Mouse (Mus musculus) embryonic facial prominence, embryonic 10.5 days (tissue): ENCODE measurements around the gene Sufu. TPM values are rescaled to one million over a fixed set of nuclear protein-coding genes. Genes with fewer than 3 reads are reported as not detected.

ENCODE experiments used
- DNase-seq: peaks from one replicate; pipeline ENCODE4 v3.0.0-alpha.2; 2017; ENCODE audit warnings: low spot score
- H3K27ac ChIP-seq: fragments of 300-500 bp; sonication (generic); replicated peaks from 2 replicates; pipeline ENCODE4 v1.5.1; 2016; ENCODE audit warnings: mild to moderate bottlenecking
- H3K27me3 ChIP-seq: fragments of 300-500 bp; sonication (generic); replicated peaks from 2 replicates; pipeline ENCODE4 v1.6.1; 2016; ENCODE audit warnings: low read depth, mild to moderate bottlenecking; ENCODE audit not compliant: poor library complexity, severe bottlenecking
- H3K36me3 ChIP-seq: fragments of 300-500 bp; sonication (generic); replicated peaks from 2 replicates; pipeline ENCODE4 v1.6.1; 2016; ENCODE audit warnings: mild to moderate bottlenecking, moderate library complexity
- H3K4me1 ChIP-seq: fragments of 300-500 bp; sonication (generic); 2 replicates; pipeline ENCODE4 v1.6.1; 2016
- H3K4me3 ChIP-seq: fragments of 300-500 bp; sonication (generic); 2 replicates; pipeline ENCODE4 v1.5.1; 2016; ENCODE audit warnings: mild to moderate bottlenecking, moderate library complexity
- H3K9me3 ChIP-seq: fragments of 300-500 bp; sonication (generic); 2 replicates; pipeline ENCODE4 v1.6.1; 2016; ENCODE audit warnings: mild to moderate bottlenecking
- WGBS: fragments of 180-500 bp; shearing (Covaris S2); methylation state at CpG from one replicate; pipeline ENCODE4 v1.1.7; 2016; 5-methylcytosine and 5-hydroxymethylcytosine counted together
- polyA plus RNA-seq: library from polyadenylated mRNA; unstranded; fragments of >200 nt; fragmentation: Nextera tagmentation; extraction: Ambion mirVana; gene quantifications from 2 replicates; pipeline ENCODE4 v1.2.1, GENCODE M21; 2016

Gene Sufu
- polyA plus RNA-seq, 1 experiment from 2014 or later: 50.5 TPM

DNA sequence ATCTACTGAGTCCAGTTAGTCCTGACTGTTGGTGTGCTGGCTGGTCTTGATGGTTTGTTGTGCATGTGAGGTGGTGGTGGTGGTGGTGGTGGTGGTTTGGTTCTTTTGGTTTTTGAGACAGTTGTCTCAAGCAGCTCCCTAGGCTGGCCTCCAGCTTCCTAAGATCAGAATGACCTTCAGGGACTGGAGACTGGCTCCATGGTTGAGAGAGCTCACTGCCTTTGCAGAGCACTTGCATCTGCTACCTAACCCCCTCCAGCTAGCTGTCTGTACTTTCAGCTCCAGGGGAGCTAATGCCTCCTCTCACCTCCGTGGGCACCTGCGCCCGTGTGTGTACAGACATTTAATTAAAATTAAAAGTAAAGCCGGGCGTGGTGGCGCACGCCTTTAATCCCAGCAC lies 23.7 kb downstream of the Sufu start:
- no peak overlapping the region for H3K4me3 ChIP-seq
- H3K9me3 ChIP-seq: no peaks in the 10 kb centered on the region
- no peak for DNase-seq
- peaks cover 73% of the 10 kb centered on the region for H3K4me1 ChIP-seq
- 92% methylated on average over 7 of the region's 7 CpGs for WGBS
- H3K36me3 ChIP-seq: peaks cover 13% of the 10 kb centered on the region
- H3K27ac ChIP-seq: no peak overlapping the region
- H3K27me3 ChIP-seq: no peaks in the 10 kb centered on the region

DNA sequence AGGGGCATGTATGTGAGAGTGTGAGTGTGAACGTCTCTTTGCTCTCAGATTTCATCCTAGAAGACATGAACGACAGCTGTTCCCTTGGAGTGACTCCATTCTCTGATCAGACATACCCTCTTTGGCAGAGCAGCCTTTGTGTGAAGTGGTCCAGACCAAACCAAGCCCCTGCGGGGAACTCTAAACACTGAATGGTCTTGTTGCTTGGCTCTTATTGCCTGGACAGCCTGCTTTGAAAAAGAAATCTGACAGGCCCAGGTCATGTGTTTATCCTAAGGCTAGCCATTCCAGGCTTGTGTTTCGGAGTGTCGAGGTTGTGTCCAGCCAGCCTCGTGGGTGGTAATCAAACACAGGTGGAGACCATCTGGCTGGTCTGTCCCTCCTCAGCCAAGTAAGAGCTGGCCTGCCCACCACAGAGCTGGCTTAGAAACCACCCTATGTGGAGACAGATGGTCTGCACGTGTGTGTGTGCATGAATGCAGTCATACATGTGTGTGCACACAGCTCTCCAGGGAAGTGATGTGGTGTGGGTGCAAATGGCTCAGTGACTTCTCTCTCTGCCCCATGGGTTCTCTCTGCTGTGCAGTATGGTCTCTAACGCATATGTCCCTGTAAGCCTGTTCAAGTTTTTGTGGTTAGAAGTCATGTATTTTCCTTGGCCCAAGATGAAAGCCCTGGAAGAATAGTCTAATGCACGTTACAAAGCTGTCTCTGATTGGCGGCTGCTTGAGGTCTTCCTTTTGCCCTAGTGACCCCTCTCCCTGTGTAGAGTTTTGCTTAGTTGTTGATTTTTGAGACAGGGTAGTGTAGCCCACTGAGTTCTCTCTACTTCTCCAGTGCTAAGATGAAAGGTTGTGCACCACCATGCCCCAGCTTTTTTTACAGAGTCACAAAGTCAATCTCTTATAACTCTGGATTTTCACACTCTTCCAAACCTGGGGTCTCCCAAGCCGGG lies 26.0 kb downstream of the Sufu start:
- peak; percentile 87 for DNase-seq
- Histone ChIP-seq H3K36me3 (peaks cover 29% of the 10 kb centered on the region), H3K4me3 (no peak overlapping the region), H3K27me3 (no peaks in the 10 kb centered on the region), H3K9me3 (no peaks in the 10 kb centered on the region), H3K27ac (peak overlapping the region; percentile 66), H3K4me1 (peaks cover 64% of the 10 kb centered on the region)
- WGBS: 31% methylated on average over 11 of the region's 11 CpGs

DNA sequence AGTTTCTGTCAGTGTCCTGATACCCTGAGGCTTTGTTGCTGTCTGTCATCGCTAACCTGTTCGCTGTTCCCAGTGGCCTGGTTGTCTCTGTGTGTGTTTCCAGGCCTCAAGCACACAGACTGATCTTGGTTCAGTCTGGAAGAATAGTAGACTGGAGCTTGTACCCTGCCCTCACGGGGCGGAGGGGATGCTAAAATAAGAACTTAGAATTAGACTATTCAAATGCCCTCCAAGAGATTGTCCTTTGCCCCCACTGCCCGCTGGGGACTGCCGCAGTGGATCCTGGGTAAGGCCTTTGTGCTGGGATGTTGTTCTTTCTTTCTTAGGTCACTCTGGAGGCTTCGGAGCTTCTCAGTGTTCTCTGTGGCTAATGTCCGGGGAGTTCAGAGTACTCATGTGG lies 28.6 kb downstream of the Sufu start:
- H3K4me3 ChIP-seq: no peak overlapping the region
- 85% methylated on average over 8 of the region's 8 CpGs for whole genome bisulfite sequencing
- H3K9me3 ChIP-seq: no peaks in the 10 kb centered on the region
- no peak for DNase-seq
- H3K4me1 ChIP-seq: peaks cover 45% of the 10 kb centered on the region
- no peaks in the 10 kb centered on the region for H3K27me3 ChIP-seq
- H3K36me3 ChIP-seq: peaks cover 46% of the 10 kb centered on the region
- H3K27ac ChIP-seq: no peak overlapping the region

DNA sequence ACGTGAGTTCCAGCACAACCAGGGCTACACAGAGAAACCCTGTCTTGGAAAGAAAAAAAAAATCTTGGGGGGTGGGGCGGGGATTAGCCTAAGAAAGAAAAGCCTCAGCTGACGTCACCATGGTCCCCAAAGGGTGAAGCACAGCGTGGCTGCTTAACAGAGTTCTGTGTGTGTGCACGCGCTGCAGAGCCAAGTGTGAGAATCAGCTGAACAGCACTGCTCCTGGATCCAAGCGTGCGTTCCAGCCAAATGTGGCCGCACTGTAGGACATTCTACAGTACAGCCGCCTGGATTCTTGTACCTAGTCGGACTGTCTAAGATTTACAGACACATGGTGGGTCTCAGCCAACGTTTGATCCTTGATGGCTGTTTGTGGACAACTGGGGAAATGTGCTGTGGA lies 29.8 kb downstream of the Sufu start:
- Histone ChIP-seq H3K27ac (no peak overlapping the region), H3K4me1 (peaks cover 44% of the 10 kb centered on the region), H3K4me3 (no peak overlapping the region), H3K9me3 (no peaks in the 10 kb centered on the region), H3K36me3 (peaks cover 56% of the 10 kb centered on the region), H3K27me3 (no peaks in the 10 kb centered on the region)
- no peak for DNase-seq
- WGBS: 81% methylated on average over 12 of the region's 12 CpGs

DNA sequence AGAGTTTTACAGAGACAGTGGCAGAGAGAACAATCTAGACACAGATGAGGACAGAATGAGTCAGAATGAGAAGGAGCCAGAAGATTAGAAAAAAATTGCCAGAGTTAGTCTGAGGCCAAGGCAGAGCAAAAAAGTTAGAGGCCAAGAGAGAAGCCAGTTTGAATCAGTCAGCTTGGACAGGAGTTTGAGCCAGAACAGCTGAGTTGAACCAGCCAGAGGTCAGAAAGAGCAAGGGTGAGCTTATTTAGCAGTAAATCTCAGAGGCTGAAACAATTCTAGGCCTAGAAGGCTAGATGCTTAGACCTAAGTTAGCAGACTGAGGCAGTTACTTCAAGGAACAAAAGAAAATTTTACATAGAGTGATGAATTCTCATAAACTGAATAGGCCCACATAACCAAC lies 32.6 kb downstream of the Sufu start:
- Histone ChIP-seq H3K27me3 (no peaks in the 10 kb centered on the region), H3K9me3 (no peaks in the 10 kb centered on the region), H3K36me3 (peaks cover 67% of the 10 kb centered on the region), H3K27ac (no peak overlapping the region), H3K4me1 (peaks cover 39% of the 10 kb centered on the region), H3K4me3 (no peak overlapping the region)
- no peak for DNase-seq

DNA sequence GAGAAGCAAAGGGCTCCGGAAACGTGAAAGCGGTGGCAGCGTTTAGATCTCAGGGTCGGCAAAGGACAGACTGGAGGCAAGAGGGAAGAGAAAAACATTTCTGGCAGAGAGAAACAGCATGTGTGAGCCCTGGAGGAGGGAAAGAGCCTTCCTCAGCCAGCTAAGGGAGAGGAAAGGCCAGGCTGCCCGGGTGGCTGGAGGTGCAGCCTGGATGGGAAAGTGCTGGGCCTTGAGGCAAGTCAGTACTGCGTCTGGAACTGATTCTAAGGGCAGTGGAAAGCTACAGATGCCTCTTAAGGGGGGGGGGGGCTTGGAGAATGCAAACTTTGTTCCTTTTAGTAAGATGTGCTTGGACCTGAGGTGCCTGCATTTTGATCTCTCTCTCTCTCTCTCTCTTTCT lies 37.0 kb downstream of the Sufu start:
- Histone ChIP-seq H3K27ac (peak overlapping the region; percentile 79), H3K36me3 (peaks cover 34% of the 10 kb centered on the region), H3K4me3 (peak overlapping the region; percentile 32; the same call in 1 of the 2 replicates), H3K27me3 (no peaks in the 10 kb centered on the region), H3K9me3 (no peaks in the 10 kb centered on the region), H3K4me1 (peaks cover 57% of the 10 kb centered on the region)
- peak; percentile 52 for DNase-seq
- 41% methylated on average over 7 of the region's 7 CpGs for WGBS

DNA sequence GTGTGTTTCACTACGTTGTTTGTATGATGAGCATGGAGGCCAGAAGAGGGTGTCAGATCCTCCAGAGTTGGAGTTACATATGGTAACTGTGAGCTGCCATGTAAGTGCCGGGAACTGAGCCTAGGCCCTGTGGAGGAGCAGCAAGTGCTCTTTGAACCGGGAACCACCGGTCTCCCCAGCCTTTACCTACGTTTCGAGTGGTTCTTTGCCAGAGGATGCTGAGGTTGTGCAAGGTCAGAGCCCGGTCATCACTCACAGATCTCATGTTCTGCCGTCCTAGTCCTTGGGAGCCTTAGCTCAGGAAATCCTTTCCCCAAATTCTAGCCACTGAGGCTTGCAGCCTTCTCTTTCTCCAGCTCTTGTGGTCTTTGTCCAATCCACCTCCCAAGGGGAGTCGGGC lies 37.5 kb downstream of the Sufu start:
- H3K9me3 ChIP-seq: no peaks in the 10 kb centered on the region
- H3K4me1 ChIP-seq: peaks cover 57% of the 10 kb centered on the region
- 50% methylated on average over 9 of the region's 9 CpGs for WGBS
- peak overlapping the region; percentile 32 for H3K4me3 ChIP-seq
- peak overlapping the region; percentile 79 for H3K27ac ChIP-seq
- no peaks in the 10 kb centered on the region for H3K27me3 ChIP-seq
- no peak for DNase-seq
- peaks cover 29% of the 10 kb centered on the region for H3K36me3 ChIP-seq

DNA sequence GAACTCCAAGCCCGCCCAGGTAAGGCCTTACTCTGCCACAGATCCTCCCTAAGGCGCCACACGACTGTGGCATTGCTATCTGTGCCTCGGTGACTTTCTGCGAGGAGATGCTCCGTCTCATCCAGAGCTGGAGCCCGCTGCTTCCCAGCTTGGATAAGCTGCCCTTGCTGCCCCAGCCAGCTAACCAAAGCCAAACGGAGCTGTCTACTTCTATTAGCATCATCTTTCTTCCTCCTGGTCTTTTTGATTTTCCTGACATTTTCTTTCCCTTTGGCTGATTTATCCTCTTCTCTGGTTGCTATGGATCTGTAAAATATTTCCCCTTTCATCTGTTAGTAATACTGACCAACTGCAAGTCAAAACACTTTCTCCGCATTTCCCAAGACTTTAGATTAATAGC lies 37.9 kb downstream of the Sufu start:
- no peaks in the 10 kb centered on the region for H3K9me3 ChIP-seq
- H3K36me3 ChIP-seq: peaks cover 27% of the 10 kb centered on the region
- DNase-seq: no peak
- peaks cover 57% of the 10 kb centered on the region for H3K4me1 ChIP-seq
- peak overlapping the region; percentile 79 for H3K27ac ChIP-seq
- no peaks in the 10 kb centered on the region for H3K27me3 ChIP-seq
- H3K4me3 ChIP-seq: peak overlapping the region; percentile 32; the same call in 1 of the 2 replicates
- 53% methylated on average over 9 of the region's 9 CpGs for WGBS

DNA sequence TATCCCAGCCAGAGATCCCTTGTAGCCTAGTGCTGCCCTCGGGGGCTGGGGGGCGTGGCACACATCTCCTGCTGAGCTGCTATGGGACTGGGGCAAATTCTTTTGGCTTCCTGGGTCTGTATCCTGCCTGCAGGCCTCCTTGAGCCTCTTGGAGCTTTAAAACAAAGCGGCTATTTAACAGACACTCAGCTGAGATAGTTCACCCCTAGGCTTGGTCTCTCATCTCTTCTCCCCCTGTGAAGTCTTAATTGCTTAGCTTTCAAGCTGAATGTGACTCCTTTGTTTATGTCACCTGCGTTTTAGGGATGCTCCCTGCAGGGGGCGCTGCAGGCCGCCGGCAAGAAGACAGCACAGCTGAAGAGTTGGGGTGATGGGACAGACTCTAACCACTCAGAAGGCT lies 38.8 kb downstream of the Sufu start:
- no peaks in the 10 kb centered on the region for H3K9me3 ChIP-seq
- peaks cover 57% of the 10 kb centered on the region for H3K4me1 ChIP-seq
- no peak overlapping the region for H3K4me3 ChIP-seq
- DNase-seq: peak; percentile 65
- 5% methylated on average over 7 of the region's 7 CpGs for WGBS
- peaks cover 27% of the 10 kb centered on the region for H3K36me3 ChIP-seq
- H3K27ac ChIP-seq: peak overlapping the region; percentile 42
- no peaks in the 10 kb centered on the region for H3K27me3 ChIP-seq

DNA sequence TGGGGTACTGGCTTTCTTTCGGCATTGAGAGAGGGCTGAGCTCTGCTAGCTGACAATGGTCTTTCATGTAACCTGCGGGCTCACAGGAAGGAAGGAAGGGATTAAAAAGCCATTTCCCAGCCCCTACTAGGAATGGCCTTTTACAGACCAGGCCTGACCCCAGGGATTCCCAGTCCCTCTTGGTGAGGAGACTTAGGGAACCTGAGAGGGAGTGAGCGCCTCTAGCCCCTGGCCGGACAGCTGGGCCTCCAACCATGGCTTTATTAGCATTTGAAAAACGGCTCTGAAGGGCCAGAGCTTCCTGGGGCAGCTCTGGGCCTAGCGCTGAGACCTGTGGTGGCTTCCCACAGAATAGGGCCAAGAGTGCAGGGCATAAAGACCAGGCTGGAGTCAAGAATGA lies 46.8 kb downstream of the Sufu start:
- H3K4me3 ChIP-seq: 0 out of 2 replicates have a peak overlapping the region, but pooled peaks have one; percentile 13
- peaks cover 46% of the 10 kb centered on the region for H3K4me1 ChIP-seq
- peaks cover 2% of the 10 kb centered on the region; the same call in 1 of the 2 replicates for H3K36me3 ChIP-seq
- WGBS: 7% methylated on average over 6 of the region's 6 CpGs
- H3K9me3 ChIP-seq: no peaks in the 10 kb centered on the region
- H3K27me3 ChIP-seq: no peaks in the 10 kb centered on the region
- DNase-seq: no peak
- H3K27ac ChIP-seq: peak overlapping the region; percentile 58

DNA sequence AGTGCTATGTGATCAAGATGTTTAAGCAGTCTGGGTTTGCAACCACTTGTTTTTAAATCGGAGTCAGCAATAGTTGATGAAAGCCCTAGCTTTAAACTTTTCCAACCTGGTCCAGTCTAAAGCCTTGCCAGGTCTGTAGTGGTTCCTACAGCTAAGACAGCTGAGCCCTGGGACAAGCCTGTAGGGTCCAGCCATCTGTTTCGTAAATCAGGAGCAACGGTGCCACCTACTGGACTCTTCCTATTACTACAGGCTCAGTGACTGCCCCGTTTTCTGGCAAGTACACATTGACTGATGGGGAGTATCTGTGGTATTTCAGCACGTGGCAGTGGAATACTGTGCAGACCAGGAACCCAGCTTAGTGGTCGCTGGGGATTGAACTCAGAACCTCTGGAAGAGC lies 47.5 kb downstream of the Sufu start:
- peaks cover 50% of the 10 kb centered on the region for H3K4me1 ChIP-seq
- H3K36me3 ChIP-seq: no peaks in the 10 kb centered on the region
- H3K4me3 ChIP-seq: peak overlapping the region; percentile 18; the same call in 1 of the 2 replicates
- peak; percentile 85 for DNase-seq
- WGBS: 6% methylated on average over 6 of the region's 6 CpGs
- H3K9me3 ChIP-seq: no peaks in the 10 kb centered on the region
- H3K27me3 ChIP-seq: no peaks in the 10 kb centered on the region
- peak overlapping the region; percentile 58; the same call in 1 of the 2 replicates for H3K27ac ChIP-seq

DNA sequence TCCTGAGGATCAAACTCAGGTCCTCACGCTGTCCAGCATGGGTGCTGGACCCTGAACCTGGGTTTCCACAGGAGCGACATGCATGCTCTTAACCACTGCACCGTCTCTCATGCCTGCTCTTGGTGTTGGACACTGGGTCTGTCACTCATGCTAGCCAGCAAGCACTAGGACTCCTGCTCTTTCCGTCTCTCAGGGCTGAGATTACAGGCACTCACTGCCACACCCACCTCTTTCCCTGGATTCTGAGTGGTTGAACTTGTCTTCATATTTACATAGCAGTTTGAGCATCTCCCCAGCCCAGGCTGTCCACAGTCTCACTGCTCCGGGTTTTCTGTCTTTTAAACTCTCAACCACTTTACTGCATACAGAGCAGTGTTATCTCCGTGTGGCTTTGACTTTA lies 48.9 kb downstream of the Sufu start:
- no peaks in the 10 kb centered on the region for H3K27me3 ChIP-seq
- 0 out of 2 replicates have a peak overlapping the region, but pooled peaks have one; percentile 2 for H3K4me3 ChIP-seq
- DNase-seq: no peak
- H3K27ac ChIP-seq: no peak overlapping the region
- peaks cover 59% of the 10 kb centered on the region for H3K4me1 ChIP-seq
- H3K36me3 ChIP-seq: peaks cover 5% of the 10 kb centered on the region
- no peaks in the 10 kb centered on the region for H3K9me3 ChIP-seq
- 64% methylated on average over 6 of the region's 6 CpGs for WGBS

DNA sequence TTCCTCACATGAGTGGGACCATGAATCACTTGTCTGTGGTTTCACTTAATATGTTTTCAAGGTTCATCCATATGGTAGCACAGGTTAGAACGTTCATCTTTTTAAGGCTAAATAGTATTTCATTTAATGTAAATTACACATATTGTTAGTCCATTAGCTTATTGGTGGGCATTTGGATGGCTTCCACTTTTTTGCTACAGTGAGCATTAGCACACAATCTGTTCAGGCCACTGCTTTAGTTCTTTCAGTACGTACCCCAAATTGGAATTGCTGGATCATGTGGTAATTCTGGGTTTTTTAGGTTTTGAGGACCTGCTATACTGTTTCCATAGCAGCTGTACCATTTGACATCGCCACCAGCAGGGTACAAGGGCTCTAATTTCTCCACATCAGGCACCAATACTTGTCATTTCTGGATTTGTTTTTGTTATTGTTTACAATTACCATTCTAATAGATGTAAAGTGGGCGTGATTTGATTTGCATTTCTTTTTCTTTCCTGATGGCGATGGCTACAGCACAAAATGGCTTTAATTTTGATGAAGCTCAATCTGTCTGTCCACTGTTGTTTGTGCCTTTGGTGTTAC lies 49.8 kb downstream of the Sufu start:
- Histone ChIP-seq H3K27me3 (no peaks in the 10 kb centered on the region), H3K4me3 (no peak overlapping the region), H3K4me1 (peaks cover 63% of the 10 kb centered on the region), H3K27ac (no peak overlapping the region), H3K9me3 (no peaks in the 10 kb centered on the region), H3K36me3 (peaks cover 14% of the 10 kb centered on the region)
- no peak for DNase-seq
- 91% methylated on average over 5 of the region's 5 CpGs for WGBS
